Mouse (Mus musculus) adrenal gland, postnatal 36 days (tissue): ENCODE measurements at regions not wholly inside any gene's neighbourhood (a gene's known extent, or its start where the extent isn't known, plus 50 kb on each side); places are given as distances from the start of the nearest gene placed in this dataset.
"Not testable (repeated sequence)": the region's sequence is repeated elsewhere in the genome, so short reads cannot be mapped to it uniquely, and the experiment has no call there.

Experiments
- DNase-seq, 2 experiments: peaks; one replicate each; pipeline ENCODE4 v3.0.0; 2021; ENCODE audit warnings: mixed read lengths in 1 of 2

DNA sequence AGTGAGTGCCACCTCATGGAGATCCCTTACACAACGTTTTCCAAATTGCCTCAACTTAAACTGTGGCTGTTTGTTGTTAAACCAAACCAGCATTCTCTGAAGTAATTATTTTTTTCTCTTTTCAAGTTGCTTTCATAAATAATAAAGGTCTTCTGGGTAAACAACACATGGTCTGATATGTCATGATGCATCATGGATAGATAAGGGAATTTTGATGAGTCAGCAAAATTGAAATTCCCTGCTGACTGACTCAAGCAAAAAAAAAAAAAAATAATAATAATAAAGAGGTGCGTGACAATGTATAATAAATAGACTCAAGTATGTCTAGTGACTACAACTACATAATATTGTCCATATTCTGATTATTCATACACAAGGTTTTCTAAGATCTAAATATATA is 201.8 kb downstream of the Adgb start:
- DNase-seq, result no peak

DNA sequence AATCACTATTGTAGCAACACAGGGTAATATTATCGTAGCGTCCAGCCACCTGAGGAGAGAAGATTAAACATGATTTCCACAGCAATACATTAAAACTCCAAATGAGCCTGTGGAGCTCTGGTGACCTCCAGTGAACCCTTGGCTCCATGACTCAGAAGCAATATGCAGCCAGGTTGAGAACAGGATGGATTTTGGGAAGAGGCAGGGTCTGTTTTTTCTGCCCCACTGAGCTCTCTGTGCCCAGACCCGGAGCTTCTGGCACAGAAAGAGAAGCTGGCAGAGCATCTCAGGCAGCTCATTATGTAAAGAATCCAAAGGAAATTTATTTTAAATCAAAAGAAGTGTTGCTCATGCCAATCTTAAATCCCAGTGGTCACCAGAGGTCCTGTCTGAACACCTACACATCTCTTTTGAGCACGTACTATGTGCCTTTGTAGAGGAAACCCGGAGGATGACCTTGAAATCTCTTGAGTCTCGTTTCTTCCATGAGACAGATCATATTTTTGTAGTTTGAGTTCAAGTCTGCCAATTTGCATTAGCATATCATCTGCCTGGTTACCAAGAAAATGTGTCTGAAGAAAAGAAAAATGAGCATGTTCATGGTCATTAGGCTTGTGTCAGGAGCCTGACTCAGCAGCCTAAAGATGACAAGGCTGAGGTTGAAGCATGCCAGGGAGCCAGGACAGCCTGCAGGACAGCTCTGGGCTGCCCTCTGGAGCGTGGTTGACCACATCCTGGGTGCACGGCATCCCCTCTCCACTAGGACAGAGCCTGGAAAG is 219.4 kb downstream of the Adgb start:
- peak; percentile 78 to 83 for DNase-seq

DNA sequence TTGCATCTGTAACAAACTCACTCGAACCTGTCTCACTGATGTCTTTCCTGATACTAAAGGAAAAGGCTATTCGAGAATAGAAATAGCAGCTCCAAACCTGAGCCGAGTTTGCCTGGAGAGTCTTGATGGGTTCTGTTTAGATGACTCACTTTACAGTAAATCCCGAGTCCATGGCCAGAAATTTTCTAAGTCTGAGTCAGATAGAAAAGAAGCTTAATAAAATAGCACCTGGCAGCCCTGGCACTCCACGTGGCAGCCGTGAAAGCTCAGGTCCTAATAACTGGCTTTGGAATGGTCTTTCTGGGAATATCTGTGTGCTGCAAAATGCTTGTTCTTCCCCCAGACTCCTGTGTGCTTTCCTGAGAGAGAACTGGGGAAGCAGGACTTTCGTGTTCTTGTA is 220.0 kb downstream of the Adgb start:
- peak; percentile 1 to 4 for DNase-seq

DNA sequence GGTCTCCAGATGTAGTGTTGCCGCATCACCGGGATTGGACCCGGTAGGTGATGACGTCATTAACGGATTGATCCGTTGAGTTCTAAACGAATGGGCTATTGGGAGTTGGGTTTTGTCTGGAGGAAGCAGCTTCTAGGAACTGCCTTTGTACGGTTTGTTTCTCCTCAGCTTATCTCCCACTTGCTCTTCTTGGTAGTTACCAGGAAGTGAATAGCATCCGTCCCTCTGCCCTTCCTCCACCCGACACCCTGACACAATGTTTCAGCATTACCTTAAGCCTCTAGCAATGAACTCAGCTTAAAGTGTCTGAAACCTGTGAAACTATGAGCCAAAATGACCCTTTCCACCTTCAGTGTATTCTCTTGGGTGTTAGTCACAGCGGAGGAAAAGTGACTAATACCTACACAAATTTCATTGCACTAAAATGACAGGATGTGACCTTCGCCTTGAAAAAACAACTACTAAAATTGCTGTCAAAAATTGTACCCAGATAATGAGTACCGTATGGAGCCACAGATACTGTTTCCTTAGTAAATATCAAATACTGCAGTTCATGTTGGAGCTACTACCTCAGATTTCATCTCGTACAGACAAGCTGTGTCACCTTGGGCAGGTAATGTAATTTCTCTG is 237.1 kb downstream of the Adgb start:
- DNase-seq, result no peak

DNA sequence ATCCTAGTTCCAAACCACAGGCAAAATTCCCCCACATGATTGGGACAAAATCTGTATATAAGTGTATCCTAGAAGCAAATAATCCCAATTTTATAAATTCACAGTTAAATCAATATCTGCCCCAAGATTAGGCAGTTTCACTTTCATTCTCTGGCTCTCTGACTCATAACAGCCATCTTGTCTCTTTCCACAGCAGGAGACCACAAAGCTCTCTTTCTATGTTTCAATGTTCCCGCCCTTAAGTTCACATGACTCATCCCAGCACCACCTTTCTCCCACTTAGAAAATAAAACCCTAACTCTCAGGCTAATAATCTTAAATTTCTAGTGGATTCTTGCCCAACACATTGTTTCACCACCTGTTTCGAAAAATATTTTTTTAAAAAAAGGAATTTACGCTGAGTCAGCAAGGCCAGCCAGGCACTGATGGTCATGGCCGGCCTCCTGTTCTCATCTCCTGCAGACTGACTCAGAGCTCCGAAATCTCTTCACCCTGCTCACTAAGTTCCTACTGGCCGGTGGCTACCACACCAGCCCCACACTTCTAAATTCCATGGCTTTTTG is 247.5 kb downstream of the Adgb start:
- no peak for DNase-seq

DNA sequence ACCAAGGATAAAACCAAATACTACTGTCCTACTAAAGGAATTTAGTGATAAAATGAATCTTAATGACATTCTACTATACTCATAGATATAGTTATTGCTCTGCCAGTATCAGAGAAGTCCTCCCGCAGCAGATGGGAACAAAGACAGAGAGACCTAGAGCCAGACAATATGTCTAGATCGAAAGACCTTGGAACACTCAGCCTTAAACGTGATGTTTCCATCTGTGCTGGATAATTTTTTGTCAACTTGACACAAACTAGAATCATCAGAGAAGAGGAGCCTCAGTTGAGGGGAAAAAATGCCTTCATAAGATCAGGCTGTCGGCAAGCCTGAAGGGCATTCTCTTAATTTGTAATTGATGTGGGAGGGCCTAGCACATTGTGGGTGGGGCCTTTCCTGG is 252.4 kb downstream of the Adgb start:
- DNase-seq, result no peak

DNA sequence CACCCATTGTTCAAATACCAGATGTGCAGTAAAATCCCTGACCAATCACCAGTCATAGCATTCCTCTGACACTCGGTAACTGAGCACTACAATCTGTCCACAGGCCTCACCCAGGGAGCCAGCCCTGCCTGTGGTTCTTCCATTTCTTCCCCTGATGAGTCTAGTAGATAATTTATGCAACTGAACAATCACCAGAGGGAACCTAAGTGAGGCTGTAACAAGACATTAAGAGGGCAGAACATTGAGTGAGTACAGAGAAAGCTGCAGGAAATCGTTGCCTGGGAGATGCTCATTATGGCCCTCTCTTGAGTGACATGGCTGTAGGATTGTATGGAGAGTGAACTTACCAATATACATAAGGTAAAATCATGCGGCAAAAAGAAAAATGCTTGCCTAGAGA is 255.2 kb downstream of the Adgb start:
- no peak for DNase-seq

DNA sequence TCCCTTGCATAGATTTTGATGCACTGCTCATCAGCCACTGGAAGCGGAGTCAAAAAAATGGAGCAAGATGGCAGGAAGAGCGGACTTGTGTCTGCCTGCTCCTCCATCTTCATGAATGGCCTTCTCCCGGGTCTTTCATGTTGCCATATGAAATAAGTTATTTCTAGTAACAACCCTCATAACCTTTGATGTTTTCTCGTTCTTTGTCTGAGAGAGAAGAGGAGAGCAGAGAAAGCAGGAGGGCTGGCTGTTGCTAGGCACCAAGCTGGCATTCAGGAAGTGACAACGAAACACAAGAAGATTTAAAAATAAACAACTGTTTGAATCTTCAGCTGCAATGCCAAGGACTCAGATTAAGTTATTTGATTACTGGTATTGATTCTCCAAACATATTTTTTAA is 256.8 kb downstream of the Adgb start:
- no peak for DNase-seq

DNA sequence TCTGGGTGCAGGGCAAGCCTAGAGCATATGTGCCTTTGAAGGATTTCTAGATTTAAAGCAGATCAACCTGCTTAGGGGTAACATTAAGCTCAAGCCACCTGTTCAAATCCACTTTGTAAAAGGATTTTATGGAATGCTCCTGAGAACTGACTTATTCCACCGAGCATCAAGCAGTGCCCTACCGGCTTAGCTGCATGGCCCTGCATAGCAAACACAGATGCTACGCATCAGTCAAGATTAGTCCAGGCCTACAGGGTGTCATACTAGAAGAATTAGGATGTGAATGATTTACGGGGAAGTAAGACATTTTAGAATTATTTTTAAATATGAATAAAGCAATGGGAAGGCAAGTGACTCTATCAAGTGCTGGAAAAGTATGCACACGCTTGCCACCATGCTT is 263.8 kb downstream of the Adgb start:
- DNase-seq, result no peak

DNA sequence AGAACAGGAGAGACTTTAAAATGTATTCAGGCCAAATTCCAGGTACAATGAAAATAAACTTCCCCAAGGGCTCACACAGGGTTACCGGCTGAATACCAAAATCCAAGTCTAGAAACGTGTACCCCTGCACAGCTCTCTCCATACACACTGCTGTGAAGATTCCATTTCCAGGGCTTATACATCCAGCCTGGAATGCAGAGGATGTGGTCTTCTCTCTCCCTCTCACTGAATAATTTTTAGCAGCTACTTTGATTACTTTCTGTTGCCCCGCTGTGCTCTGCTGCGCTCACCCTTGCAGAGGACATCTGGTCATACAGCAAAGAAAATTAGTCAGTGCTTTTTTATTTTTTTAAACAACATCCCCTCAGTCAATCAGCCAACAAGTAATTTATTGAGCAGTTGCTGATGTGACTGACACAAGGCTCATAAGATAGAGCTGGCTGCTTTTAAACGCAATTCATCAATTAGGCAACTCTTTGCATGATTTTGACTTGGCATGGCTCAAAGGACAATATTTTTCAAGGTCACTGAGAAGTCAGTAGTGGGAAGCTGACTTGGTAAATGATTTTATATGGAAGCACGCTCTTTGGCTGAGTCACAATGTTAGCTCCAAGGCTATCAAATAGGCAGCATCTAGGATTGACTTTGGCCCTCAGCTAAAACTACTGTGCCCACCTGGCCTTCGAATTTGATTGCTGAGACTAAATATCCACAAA is 266.2 kb downstream of the Adgb start:
- peak; percentile 13 to 24 for DNase-seq

DNA sequence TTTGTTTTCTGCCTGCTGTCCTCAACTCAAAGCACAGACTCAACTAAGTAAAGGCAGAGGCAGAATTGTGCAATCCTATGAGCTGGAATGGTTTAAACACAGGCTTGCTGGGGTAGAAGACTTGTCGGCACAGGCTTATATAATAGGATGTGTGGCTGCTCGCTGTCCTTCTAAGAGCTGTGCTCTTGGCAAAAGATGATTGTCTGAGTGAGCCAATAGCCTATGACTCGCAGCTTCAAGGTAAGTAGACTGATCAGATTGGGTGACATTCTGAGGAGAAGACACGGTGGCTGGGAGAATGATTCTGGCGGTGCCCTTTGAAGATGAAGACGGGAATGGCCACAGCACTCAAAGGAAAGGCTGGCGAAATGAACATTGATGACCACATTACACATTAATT is 268.1 kb downstream of the Adgb start:
- peak; percentile 26 to 48 for DNase-seq

DNA sequence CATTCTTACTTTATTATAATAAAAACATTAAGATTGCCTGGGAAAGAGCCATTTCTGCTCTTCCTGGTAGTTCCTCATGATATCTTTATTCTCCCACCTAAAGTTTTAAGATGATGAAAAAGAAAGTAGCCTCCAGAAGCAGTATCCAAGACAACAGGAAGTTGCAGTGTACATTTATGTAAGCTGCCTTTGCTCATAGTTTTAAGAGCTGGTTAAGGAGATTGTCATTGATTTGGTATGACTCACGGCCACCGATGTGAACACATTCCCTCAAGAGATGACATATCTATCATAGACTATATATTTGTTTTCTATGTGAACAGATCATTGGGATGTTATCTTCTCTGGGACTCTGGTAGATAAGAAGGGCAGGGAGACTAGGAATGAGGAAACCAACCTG is 281.8 kb downstream of the Adgb start:
- DNase-seq, result no peak

DNA sequence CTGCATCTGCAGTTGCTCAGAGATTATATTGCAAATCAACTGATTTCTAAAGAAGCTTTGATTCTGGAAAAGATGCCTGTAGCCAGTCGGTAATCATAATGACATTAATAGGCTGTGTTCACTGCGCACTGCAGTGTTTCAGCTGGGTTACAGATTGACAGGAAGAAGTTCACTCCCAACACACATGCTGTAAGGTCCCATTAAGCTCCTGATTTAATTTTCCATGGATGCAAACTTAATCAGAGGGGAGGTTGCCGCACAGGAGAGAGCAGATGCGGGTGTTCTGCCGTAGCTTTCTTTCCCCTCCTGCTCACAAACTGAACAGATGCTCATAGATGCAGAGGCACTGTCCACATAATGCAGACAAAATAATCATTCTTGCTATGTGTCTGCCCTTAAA is 284.0 kb downstream of the Adgb start:
- DNase-seq, result no peak

DNA sequence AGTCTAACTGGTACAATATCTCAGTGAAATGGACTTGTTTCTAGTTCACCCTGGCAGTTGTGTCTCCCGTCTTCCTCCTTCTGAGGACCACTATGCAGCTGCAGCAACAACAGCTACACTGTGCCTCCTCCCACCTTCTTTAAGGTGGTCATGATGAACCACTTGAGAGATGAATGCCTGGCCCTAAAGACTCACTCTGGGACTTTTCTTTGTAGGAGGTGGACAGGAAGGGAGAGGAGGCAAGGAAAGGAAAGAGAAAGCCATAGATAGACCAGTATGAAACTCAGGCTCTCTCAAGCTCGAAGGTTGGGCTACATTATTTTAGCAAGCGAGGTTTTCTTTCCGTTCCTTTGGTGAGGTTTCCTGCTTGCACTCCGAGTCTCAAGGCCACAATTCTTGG is 285.4 kb downstream of the Adgb start:
- no peak for DNase-seq

DNA sequence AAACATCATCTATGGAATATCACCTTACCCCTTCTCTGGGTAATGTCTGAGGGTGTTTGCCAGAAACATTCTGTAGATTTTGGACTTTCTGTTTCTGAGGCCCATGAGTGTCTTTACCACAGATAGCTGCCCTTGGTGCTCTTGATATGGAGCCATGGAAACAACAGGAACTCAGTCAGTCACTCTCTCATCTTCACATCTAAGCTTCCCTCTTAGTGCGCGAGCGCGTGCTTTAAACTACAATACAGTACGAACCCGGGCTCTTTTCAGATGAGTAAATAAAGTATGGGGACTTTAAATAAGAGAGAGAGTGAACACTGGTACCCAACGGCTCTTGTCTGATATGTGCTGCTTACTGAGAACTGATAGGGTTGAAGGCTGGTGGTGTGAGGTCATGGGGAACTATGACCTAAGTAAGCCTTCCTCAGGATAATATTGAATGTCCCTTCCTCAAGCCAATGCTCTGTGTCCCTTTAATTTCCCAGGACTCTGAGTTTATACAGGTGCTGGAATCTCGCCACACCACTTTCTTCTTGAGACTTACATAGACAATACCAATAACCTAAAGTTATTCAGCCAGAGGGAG is 284.5 kb upstream of the Stxbp5 start:
- no peak for DNase-seq

DNA sequence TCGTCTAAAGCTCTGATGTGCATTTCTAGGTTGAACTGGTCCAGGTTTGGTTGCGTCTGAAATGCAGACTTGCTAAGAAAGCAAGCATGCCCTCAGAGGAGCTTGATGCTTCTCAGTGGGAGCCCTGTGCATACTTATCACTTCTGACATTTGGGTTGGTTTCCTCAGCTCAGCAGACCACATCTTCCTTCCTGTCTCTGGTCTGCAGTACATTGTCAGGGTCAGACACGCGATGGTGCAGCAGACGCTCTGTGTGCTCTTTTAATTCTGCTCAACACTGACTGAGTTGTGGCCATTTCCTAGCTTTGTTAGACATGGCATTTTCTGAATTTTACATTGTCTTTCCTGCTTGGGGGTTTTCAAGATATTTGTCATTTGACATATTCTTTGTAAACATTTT is 283.5 kb upstream of the Stxbp5 start:
- DNase-seq, result no peak

DNA sequence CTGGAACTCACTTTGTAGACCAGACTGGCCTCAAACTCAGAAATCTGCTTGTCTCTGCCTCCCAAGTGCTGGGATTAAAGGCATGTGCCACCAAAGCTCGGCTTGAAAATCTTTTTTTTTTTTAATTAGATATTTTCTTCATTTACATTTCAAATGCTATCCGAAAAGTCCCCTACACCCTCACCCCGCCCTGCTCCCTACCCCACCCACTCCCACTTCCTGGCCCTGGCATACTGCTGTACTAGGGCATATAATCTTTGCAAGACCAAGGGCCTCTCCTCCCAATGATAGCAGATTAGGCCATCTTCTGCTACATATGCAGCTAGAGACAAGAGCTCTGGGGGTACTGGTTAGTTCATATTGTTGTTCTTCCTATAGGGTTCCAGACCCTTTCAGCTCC is 276.2 kb upstream of the Stxbp5 start:
- DNase-seq, result not testable (repeated sequence)
